Mouse (Mus musculus) liver, postnatal 0 days (tissue): Measurements from ENCODE around the gene Dgcr2.

Experiments used
- CTCF ChIP-seq: sonication (generic); IDR thresholded peaks from 2 replicates; pipeline ENCODE4 v1.5.1; 2016; ENCODE audit warnings: antibody characterized with exemption, low read depth
- EP300 ChIP-seq: IDR thresholded peaks from 2 replicates; pipeline ENCODE4 v1.6.1; 2016; ENCODE audit warnings: antibody characterized with exemption, low read depth, mild to moderate bottlenecking

DNA sequence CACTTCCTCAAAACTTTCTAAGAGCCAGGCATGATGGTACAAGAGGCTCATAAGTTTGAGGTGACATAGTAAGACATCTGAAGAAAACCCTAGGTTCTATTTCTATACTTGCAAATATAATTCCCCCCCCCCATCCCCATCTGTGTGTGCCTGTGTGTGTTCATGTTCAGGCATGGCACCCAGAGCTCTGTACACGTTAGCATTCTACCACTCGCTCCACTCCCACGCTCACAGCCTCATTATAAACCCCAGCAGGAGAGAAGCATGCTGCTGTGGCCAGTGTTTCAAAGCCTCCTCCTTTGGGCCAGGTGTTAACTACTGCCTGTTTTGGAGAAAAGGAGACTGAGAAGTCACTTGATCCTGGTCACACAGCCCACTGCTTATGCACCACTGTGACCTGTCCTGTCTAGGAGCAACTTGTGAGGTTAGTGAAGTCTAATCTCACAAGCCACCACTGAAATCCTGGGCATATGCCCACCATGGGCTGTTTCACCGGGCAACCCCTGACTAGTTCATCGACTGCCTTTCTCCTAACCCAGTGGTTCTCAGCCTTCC lies 33.6 kb upstream of the Dgcr2 start:
- no peak for TF ChIP-seq CTCF
- no peak for TF ChIP-seq EP300
